Mouse (Mus musculus) frontal cortex, postnatal 36 days (tissue): ENCODE measurements around the gene Tmem35b.
"Not testable (repeated sequence)": the region's sequence is repeated elsewhere in the genome, so short reads cannot be mapped to it uniquely, and the experiment has no call there.

Experiments
- DNase-seq, 2 experiments: peaks; one replicate each; pipeline ENCODE4 v3.0.0; 2022; ENCODE audit warnings: low spot score in 2 of 2

Gene Tmem35b

DNA sequence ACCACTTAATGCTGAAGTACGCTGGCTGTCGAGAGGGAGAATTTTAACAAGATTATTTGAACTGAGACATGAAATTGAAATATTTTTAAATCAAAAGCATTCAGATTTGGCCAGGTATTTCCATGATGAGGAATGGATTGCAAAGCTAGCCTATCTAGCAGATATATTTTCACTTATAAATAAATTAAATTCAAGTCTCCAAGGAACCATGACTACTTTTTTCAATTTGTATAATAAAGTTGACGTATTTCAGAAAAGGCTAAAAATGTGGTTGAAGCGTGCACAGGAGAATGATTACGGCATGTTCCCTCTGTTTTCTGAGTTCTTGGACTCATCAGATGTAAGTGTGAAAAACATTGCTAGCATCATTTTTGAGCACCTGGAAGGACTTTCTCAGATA lies at the start of gene Tmem35b:
TSS of gene Tmem35b (plus strand) at position 301 of the 400 bp plus-strand sequence.
- no peak for DNase-seq

DNA sequence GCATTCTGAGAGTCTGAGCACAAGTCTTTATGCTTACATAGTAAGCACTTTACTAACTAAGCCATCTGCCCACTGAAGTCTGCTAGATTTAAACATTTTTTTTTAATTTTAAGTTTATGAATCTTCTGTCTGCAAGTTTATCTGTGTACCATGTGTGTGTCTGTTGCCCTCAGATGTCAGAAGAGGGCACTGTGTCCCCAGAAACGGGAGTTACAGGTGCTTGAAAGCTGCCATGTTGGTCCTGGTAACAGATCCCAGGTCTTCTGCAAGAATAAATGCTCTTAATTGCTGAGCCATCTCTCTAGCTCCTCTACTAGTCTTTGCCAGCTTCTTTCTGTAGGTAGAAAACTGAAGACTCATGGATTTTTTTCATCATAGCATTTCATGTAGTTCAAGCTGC lies 48.6 kb upstream of the Tmem35b start:
- no peak for DNase-seq

- DNase-seq = peak; percentile 96 to 97
Observed at GRCm38 (mm10) chr4:127076875-127077548, 46.5 kb upstream of the Tmem35b start, which contains the start of gene Zmym6. TSS of gene Zmym6 (plus strand) at chr4:127077383.

GRCm38 (mm10) chr4:127080806-127081205 lies 42.7 kb upstream of the Tmem35b start:
- DNase-seq = no peak

- no peak for DNase-seq
Observed at GRCm38 (mm10) chr4:127083131-127083530, 40.4 kb upstream of the Tmem35b start.

DNA sequence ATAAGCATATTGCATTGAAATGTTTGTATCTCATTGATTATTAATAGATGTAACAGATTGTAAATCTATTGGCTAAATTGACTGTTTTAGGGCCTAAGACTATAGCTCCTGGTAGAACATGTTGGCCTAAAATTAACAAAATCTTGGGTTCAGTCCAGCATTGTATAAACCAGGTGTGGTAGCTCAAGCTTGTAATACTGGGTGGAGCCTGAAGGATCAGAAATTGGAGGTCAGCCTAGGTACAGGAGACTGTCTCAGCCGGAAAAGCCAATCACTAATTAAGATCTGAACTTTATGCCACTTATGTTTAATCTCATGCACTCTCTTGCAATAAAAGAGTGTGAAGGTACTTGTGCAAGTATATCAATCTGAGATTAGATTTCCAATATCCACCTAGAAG lies 37.7 kb upstream of the Tmem35b start:
- DNase-seq = no peak

GRCm38 (mm10) chr4:127091188-127091587 lies 32.3 kb upstream of the Tmem35b start:
- DNase-seq = no peak

DNA sequence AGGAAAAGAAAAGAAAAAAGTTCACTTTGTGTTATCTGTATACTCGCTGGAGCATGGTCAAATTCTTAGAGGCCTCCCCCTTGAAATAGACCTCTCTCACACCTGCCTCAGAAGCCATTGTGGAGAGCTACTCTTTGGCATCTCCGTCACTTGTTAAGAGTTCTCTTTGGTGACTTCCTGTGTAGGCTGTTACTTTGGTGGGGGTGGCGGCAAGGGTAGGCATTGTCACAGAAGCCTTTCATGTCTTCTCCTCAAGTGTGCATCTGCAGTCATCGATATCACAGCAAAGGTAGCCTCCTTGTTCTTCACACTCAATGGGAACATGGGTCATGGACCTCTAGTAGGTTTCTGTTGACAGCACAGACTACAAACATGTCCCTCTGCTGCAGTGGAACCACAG lies 28.4 kb upstream of the Tmem35b start:
- DNase-seq = no peak

DNA sequence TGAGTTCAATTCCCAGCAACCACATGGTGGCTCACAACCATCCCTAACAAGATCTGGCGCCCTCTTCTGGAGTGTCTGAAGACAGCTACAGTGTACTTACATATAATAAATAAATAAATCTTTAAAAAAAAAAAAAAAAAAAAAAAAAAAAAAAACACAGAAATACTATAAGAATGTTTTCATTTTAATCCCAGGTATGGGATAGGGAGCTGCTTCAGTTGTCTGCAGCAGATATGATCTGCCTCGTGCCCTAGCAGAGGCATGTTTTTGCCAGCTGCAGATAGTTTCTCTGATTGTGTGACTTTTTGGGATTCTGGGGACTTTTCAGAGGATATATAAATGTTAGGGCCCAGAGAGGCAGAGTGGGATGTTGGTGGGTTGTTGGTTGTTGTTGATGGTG lies 23.9 kb upstream of the Tmem35b start:
- not testable (repeated sequence) for DNase-seq

DNA sequence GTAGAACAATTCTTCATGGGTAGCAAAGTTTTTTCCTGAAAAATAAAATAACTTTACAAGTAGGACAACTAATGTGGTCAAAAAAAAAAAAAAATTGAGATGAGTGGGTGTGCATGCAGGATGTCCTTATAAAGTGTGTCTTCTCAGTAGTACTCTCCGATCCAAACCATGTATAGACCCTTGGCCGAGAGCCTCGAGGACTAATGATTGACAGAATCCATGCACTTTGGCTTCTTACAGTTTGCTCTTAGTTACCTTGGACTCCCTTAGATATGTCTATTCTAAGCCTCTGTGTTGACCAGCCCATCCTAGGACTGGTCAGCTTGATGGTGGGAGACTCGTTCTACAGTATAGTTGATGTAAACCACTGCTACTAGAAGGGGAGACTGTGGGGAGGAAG lies 15.9 kb upstream of the Tmem35b start:
- DNase-seq = no peak

GRCm38 (mm10) chr4:127110570-127110969 lies 12.9 kb upstream of the Tmem35b start:
- DNase-seq = no peak

- DNase-seq = no peak
Observed at GRCm38 (mm10) chr4:127124331-127124730, 840 bp downstream of the Tmem35b start.

DNA sequence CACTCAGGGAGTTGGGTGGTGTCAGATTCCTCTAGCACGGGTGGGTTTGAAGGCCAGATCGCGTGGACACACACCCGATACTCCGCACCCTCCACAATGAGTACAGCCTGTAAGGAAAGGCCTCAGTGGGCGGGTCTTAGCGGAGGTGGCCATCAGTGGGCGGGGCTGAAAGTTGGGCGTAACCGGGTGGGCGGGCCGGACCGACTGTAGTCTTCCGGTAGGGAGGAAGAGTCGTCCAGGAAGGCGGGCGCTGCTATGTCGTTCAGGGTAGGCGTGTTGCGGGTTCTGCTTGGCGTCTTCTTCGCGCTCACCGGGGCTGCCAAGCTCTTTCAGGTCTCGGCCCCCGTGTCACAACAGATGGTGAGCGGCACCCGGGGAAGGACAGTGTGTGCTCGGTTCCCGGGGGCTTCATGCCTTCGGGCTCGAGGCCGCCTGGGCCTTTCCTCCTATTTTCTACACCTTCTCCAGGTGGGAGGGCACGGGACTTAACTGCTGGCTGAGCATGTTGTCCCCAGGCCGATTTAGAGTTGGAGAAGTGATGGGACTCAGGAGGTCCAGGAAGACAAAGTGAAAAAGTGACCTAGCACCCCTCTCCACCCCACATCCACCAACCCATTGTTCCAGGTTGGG lies 2.5 kb downstream of the Tmem35b start:
- peak; percentile 34 to 54 for DNase-seq

GRCm38 (mm10) chr4:127134687-127135086 lies 11.2 kb downstream of the Tmem35b start:
- DNase-seq = no peak

- no peak for DNase-seq
Observed at GRCm38 (mm10) chr4:127137591-127137990, 14.1 kb downstream of the Tmem35b start.

DNA sequence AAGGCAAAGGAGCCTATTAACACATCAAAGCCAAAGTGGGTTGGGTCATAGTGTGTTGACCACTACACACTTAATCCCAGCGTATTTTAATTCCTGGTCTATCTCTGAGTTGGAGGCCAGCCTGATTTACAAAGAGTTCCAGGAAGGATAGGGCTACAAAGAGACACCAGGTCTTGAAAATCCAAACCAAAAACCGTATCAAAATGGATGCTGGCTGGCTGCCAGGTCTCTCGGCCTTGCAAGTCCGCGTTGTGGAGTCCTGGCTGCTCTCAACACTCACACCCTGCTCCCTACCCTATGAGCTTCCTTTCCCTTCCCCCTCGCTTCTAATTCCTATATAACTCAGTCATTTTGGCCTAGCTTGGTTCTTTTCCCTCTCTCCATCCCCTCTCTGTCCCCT lies 15.0 kb downstream of the Tmem35b start:
- no peak for DNase-seq

GRCm38 (mm10) chr4:127150031-127150430 lies 26.5 kb downstream of the Tmem35b start:
- DNase-seq = no peak

- no peak for DNase-seq
Observed at GRCm38 (mm10) chr4:127153345-127153744, 29.9 kb downstream of the Tmem35b start.

GRCm38 (mm10) chr4:127155757-127156156 lies 32.3 kb downstream of the Tmem35b start:
- no peak for DNase-seq

- DNase-seq = no peak
Observed at GRCm38 (mm10) chr4:127157746-127158145, 34.3 kb downstream of the Tmem35b start.

GRCm38 (mm10) chr4:127163926-127164325 lies 40.4 kb downstream of the Tmem35b start:
- DNase-seq = no peak

DNA sequence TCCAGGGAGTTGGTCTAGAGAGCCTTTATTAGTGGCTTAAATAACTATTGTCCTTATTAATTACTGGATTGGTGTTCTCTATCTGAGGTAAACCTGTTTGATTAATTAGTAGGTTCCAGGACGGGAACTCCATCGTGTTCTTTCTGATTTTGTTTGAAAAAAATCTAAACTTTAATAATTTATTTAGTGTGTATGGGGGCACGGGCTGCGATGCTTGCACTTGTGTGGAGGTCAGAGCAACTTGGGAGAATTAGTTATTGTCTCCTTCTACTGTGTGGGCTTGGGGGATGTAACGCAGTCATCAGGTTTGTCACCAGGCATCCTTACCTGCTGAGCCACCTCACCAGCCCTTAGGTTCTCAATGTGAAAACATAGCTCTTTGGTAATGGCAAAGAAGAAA lies 43.6 kb downstream of the Tmem35b start:
- DNase-seq = no peak

- DNase-seq = peak in 1 of 2 experiments; percentile 8
Observed at GRCm38 (mm10) chr4:127167731-127168130, 44.2 kb downstream of the Tmem35b start.
